Mouse (Mus musculus) spleen, adult 18-20 months (tissue): ENCODE data around the gene Sox30.
"Not testable (repeated sequence)": the region's sequence is repeated elsewhere in the genome, so short reads cannot be mapped to it uniquely, and the experiment has no call there.

ENCODE experiments used
- DNase-seq, 2 experiments: peaks; one replicate each; pipeline ENCODE4 v3.0.0; 2022; ENCODE audit warnings: mixed read lengths in 2 of 2

Gene Sox30

GRCm38 (mm10) chr11:46021850-46022249, 41.7 kb downstream of the Sox30 start:
- DNase-seq: no peak

GRCm38 (mm10) chr11:46022983-46023382, 42.9 kb downstream of the Sox30 start:
- no peak for DNase-seq

GRCm38 (mm10) chr11:46025962-46026392, 45.9 kb downstream of the Sox30 start:
- no peak for DNase-seq

GRCm38 (mm10) chr11:46027952-46028814, 48.1 kb downstream of the Sox30 start:
- no peak for DNase-seq

- DNase-seq: no peak
These were observed 49.4 kb downstream of the Sox30 start for GRCm38 (mm10) chr11:46029485-46029884.

GRCm38 (mm10) chr11:46030026-46030425, 49.9 kb downstream of the Sox30 start:
- no peak for DNase-seq

GRCm38 (mm10) chr11:46031470-46031869, 51.4 kb downstream of the Sox30 start:
- no peak for DNase-seq

- no peak for DNase-seq
These were observed 52.8 kb downstream of the Sox30 start for GRCm38 (mm10) chr11:46032956-46033355.

GRCm38 (mm10) chr11:46036374-46036773, 56.3 kb downstream of the Sox30 start:
- DNase-seq: no peak

GRCm38 (mm10) chr11:46038901-46039300, 58.8 kb downstream of the Sox30 start:
- DNase-seq: no peak

- no peak for DNase-seq
These were observed 59.2 kb downstream of the Sox30 start for GRCm38 (mm10) chr11:46039335-46039734.

GRCm38 (mm10) chr11:46040841-46041556, 60.9 kb downstream of the Sox30 start:
- no peak for DNase-seq

GRCm38 (mm10) chr11:46041607-46042267, 61.6 kb downstream of the Sox30 start:
- DNase-seq: no peak

GRCm38 (mm10) chr11:46044781-46045180, 64.7 kb downstream of the Sox30 start:
- no peak for DNase-seq

GRCm38 (mm10) chr11:46047264-46047663, 67.2 kb downstream of the Sox30 start:
- no peak for DNase-seq

- DNase-seq: peak; percentile 53 to 73
These were observed 72.1 kb downstream of the Sox30 start, which contains the start of gene Gm12166 for GRCm38 (mm10) chr11:46052105-46052659. Gene Gm12166, minus strand, starts transcription at chr11:46052321.

GRCm38 (mm10) chr11:46053457-46053856, 73.3 kb downstream of the Sox30 start:
- not testable (repeated sequence) for DNase-seq

GRCm38 (mm10) chr11:46054311-46054710, 74.2 kb downstream of the Sox30 start:
- no peak for DNase-seq

- no peak for DNase-seq
These were observed 75.1 kb downstream of the Sox30 start for GRCm38 (mm10) chr11:46054911-46055895.

GRCm38 (mm10) chr11:46055896-46056769, 76.0 kb downstream of the Sox30 start, which contains the start of gene Adam19:
Gene Adam19, plus strand, starts transcription at chr11:46055992.
- DNase-seq: peak; percentile 68 to 75
